Mouse (Mus musculus) heart, embryonic 11.5 days (tissue): ENCODE data around the gene Hs3st4. TPM values are rescaled to one million over a fixed set of nuclear protein-coding genes. Genes with fewer than 3 reads are reported as not detected.

ENCODE experiments used
- ATAC-seq: fragments of 200-750 bp; cut with Nextera tagmentation; replicated peaks from 2 replicates; pipeline ENCODE4 v1.8.0; 2017; ENCODE audit warnings: moderate library complexity; ENCODE audit not compliant: insufficient number of reproducible peaks, low FRiP score, low TSS enrichment
- H3K27ac ChIP-seq: fragments of 300-500 bp; sonication (generic); 2 replicates; pipeline ENCODE4 v1.5.1; 2014; ENCODE audit warnings: mild to moderate bottlenecking, low read depth, low read length
- H3K27me3 ChIP-seq: fragments of 300-500 bp; sonication (generic); 2 replicates; pipeline ENCODE4 v1.6.1; 2014; ENCODE audit warnings: mild to moderate bottlenecking, low read length, mixed read lengths; ENCODE audit not compliant: control insufficient read depth, insufficient read depth
- H3K36me3 ChIP-seq: fragments of 300-500 bp; sonication (generic); 2 replicates; pipeline ENCODE4 v1.6.1; 2014; ENCODE audit warnings: mild to moderate bottlenecking, low read length, moderate library complexity, mixed read lengths; ENCODE audit not compliant: control insufficient read depth, insufficient read depth
- H3K4me1 ChIP-seq: fragments of 300-500 bp; sonication (generic); 2 replicates; pipeline ENCODE4 v1.6.1; 2014; ENCODE audit warnings: low read length; ENCODE audit not compliant: control insufficient read depth, insufficient read depth
- H3K4me2 ChIP-seq: fragments of 300-500 bp; sonication (generic); 2 replicates; pipeline ENCODE4 v1.6.1; 2014; ENCODE audit warnings: mild to moderate bottlenecking, moderate library complexity
- H3K4me3 ChIP-seq: fragments of 300-500 bp; sonication (generic); 2 replicates; pipeline ENCODE4 v1.5.1; 2014; ENCODE audit warnings: low read depth, low read length
- H3K9ac ChIP-seq: fragments of 300-500 bp; sonication (generic); 2 replicates; pipeline ENCODE4 v1.6.1; 2014; ENCODE audit warnings: mild to moderate bottlenecking, low read depth, low read length, moderate library complexity
- H3K9me3 ChIP-seq: fragments of 300-500 bp; sonication (generic); replicated peaks from 2 replicates; pipeline ENCODE4 v1.6.1; 2016; ENCODE audit warnings: low read length; ENCODE audit not compliant: control insufficient read depth
- WGBS: fragments of 180-500 bp; shearing (Covaris S2); extraction: QIAGEN DNeasy Blood & Tissue Kit; methylation state at CpG from one replicate; pipeline ENCODE4 v1.1.7; 2014; ENCODE audit not compliant: insufficient replicate concordance; 5-methylcytosine and 5-hydroxymethylcytosine counted together
- polyA plus RNA-seq: library from polyadenylated mRNA; unstranded; fragments of >200 nt; fragmentation: Nextera tagmentation; extraction: Ambion mirVana; gene quantifications from 2 replicates; pipeline ENCODE4 v1.2.1, GENCODE M21; 2014

The Hs3st4 gene
- polyA plus RNA-seq, 1 experiment from 2014 or later, result 0.44 TPM

DNA sequence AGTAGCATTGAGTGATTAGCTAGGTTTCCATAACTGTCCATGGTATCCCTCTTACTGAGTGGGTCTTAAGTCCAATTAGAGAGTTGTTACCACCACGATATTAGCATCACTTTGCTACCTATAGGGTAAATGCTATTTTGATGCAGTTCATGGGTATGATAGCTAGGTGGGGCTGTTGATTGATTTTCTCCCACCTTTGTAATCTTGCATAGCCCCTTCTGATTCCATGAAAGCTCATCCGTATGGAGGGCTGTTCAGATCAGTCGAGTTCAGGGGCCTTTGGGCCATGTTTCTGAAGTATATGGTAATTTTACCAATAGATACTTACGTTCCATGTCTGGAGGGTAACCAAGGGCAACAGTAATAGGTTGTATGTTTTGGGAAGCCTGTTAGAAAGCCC is 400.8 kb downstream of the Hs3st4 start:
- H3K9ac ChIP-seq, result no peak overlapping the region
- H3K4me3 ChIP-seq, result no peak overlapping the region
- H3K27ac ChIP-seq, result no peak overlapping the region
- no peak for ATAC-seq
- WGBS, result 33% methylated on average over 4 of the region's 4 CpGs
- H3K36me3 ChIP-seq, result no peaks in the 10 kb centered on the region
- no peaks in the 10 kb centered on the region for H3K27me3 ChIP-seq
- no peaks in the 10 kb centered on the region for H3K4me1 ChIP-seq
- H3K4me2 ChIP-seq, result no peak overlapping the region
- no peaks in the 10 kb centered on the region for H3K9me3 ChIP-seq

DNA sequence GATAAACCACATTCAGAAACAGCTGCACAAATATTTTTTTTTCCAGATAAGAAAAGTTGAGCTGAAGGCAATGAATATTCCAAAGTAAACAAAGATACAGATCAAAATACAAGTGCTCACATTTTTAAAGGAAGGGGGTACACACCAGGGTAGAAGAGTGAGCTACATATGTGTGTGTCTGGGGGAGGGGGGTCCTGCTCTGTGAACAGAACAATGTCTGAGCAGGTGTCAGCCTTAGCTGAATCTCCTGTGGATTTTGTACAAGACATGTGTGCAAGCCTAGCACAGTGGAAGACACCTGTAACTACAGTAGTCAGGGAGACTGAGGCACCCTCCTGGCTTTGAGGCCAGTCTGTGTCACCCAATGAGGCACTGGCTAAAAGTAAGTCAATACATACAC is 416.5 kb downstream of the Hs3st4 start:
- Histone ChIP-seq H3K9ac (no peak overlapping the region), H3K4me2 (no peak overlapping the region), H3K27ac (no peak overlapping the region), H3K9me3 (no peaks in the 10 kb centered on the region), H3K27me3 (no peaks in the 10 kb centered on the region), H3K36me3 (no peaks in the 10 kb centered on the region), H3K4me3 (no peak overlapping the region), H3K4me1 (no peaks in the 10 kb centered on the region)
- ATAC-seq, result no peak

DNA sequence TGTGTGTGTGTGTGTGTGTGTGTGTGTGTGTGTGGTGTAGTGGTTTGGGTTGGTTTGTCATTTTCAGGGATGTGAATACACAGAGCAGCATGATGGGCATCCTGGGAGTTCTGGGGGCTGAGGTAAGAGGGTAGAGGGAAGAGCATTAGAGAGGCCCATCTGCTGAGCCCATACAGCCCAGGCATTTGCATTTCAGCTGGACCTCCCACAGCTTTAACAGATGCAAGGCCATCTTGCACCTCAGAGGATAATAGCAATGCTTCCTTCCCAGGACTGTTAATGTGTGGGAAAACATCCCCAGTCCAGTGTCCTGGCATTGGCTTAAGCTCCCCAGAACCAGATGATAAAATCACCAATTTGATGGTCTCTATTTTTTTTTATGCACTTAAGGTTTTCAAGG is 444.3 kb downstream of the Hs3st4 start:
- Histone ChIP-seq H3K4me3 (no peak overlapping the region), H3K9me3 (no peaks in the 10 kb centered on the region), H3K4me1 (no peaks in the 10 kb centered on the region), H3K4me2 (no peak overlapping the region), H3K9ac (no peak overlapping the region), H3K27me3 (no peaks in the 10 kb centered on the region), H3K27ac (no peak overlapping the region), H3K36me3 (no peaks in the 10 kb centered on the region)
- no peak for ATAC-seq
